Mouse (Mus musculus) forebrain, embryonic 15.5 days (tissue): ENCODE measurements at regions not wholly inside any gene's neighbourhood (a gene's known extent, or its start where the extent isn't known, plus 50 kb on each side); places are given as distances from the start of the nearest gene placed in this dataset.

Source experiments
- ATAC-seq: fragments of 200-750 bp; cut with Nextera tagmentation; replicated peaks from 2 replicates; pipeline ENCODE4 v1.8.0; 2017; ENCODE audit warnings: mild to moderate bottlenecking, moderate TSS enrichment, moderate library complexity
- H3K27ac ChIP-seq: fragments of 300-500 bp; sonication (generic); replicated peaks from 2 replicates; pipeline ENCODE4 v1.5.1; 2015; ENCODE audit warnings: mild to moderate bottlenecking, inconsistent platforms
- H3K27me3 ChIP-seq: fragments of 300-500 bp; sonication (generic); 2 replicates; pipeline ENCODE4 v1.6.1; 2015; ENCODE audit warnings: inconsistent platforms
- H3K36me3 ChIP-seq: fragments of 300-500 bp; sonication (generic); 2 replicates; pipeline ENCODE4 v1.6.1; 2015; ENCODE audit warnings: mild to moderate bottlenecking, inconsistent platforms
- H3K4me1 ChIP-seq: fragments of 300-500 bp; sonication (generic); 2 replicates; pipeline ENCODE4 v1.6.1; 2015; ENCODE audit warnings: inconsistent platforms
- H3K4me2 ChIP-seq: fragments of 300-500 bp; sonication (generic); replicated peaks from 2 replicates; pipeline ENCODE4 v1.6.1; 2015; ENCODE audit warnings: mild to moderate bottlenecking, inconsistent platforms
- H3K4me3 ChIP-seq: fragments of 300-500 bp; sonication (generic); 2 replicates; pipeline ENCODE4 v1.5.1; 2015; ENCODE audit warnings: mild to moderate bottlenecking, inconsistent platforms
- H3K9ac ChIP-seq: fragments of 300-500 bp; sonication (generic); replicated peaks from 2 replicates; pipeline ENCODE4 v1.6.1; 2015; ENCODE audit warnings: mild to moderate bottlenecking, inconsistent platforms
- H3K9me3 ChIP-seq: fragments of 300-500 bp; sonication (generic); 2 replicates; pipeline ENCODE4 v1.6.1; 2016; ENCODE audit warnings: inconsistent platforms
- WGBS: fragments of 180-500 bp; shearing (Covaris S2); methylation state at CpG from one replicate; pipeline ENCODE4 v1.1.7; 2015; ENCODE audit warnings: mixed read lengths; 5-methylcytosine and 5-hydroxymethylcytosine counted together

DNA sequence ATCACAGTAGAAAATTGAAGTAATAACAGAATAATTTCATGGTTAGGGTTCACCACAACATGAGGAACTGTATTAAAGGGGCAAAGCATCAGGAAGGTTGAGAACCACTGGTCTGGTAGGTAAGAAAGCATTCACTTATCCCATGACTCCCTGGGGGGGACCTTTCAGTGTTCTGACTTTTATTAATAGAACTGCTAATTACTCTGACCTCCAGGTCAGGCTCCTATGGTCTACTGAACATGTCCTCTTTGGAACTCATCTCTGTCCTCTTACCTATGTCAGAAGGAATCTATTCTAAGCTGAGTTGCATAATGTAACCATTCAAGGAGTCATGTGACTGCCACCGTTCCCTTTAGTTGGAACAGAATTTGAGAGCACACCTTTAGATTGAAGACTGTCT lies 65.3 kb upstream of the Igfbp5 start:
- peaks cover 1% of the 10 kb centered on the region; the same call in 1 of the 2 replicates for H3K4me1 ChIP-seq
- ATAC-seq, result no peak
- 83% methylated on average over 1 of the region's 1 CpGs for WGBS
- no peaks in the 10 kb centered on the region for H3K9me3 ChIP-seq
- no peaks in the 10 kb centered on the region for H3K36me3 ChIP-seq
- no peaks in the 10 kb centered on the region for H3K27me3 ChIP-seq
- H3K4me3 ChIP-seq, result no peak overlapping the region
- H3K4me2 ChIP-seq, result no peak overlapping the region
- H3K9ac ChIP-seq, result no peak overlapping the region
- H3K27ac ChIP-seq, result no peak overlapping the region

DNA sequence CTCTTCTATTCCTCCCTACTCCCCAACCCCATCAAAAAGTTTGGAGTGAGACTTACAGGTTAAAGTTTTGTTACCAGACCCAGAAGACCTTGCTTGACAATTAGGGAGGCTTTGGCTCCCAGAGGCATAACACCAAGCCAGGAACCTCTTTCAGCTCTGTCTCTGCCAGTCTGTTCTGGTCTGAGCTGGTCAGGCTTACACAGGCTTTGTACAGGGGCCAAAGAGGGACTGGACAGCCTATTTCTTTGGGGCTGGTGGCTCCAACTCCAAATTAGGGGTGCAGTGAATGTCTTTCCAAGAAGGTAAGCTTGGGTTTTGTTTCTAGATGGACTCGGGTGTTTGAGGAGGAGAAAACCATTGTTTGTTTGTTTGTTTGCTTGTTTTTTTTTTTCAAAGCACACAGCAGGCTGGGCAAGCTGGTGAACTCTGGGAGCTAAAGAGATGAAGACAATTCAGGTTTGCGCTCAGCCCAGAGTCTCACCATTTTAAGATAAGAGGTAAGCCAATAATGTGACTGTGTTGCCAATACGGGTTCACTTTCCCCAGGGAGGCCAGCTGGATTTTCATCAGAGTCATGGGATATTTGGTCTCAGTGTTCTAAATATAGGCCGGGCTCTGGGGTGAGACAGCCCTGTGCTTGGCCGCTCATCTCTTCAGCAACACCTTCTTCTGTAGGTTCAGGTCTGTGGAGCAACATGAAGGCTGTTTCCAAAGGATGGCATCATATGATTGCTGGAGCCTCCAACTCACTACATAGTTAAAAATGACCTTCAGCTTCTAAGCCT lies 62.2 kb upstream of the Igfbp5 start:
- Histone ChIP-seq H3K27ac (no peak overlapping the region), H3K9me3 (no peaks in the 10 kb centered on the region), H3K36me3 (no peaks in the 10 kb centered on the region), H3K27me3 (no peaks in the 10 kb centered on the region), H3K9ac (no peak overlapping the region), H3K4me2 (no peak overlapping the region), H3K4me3 (no peak overlapping the region), H3K4me1 (no peaks in the 10 kb centered on the region)
- no peak for ATAC-seq
- 89% methylated on average over 5 of the region's 5 CpGs for WGBS

DNA sequence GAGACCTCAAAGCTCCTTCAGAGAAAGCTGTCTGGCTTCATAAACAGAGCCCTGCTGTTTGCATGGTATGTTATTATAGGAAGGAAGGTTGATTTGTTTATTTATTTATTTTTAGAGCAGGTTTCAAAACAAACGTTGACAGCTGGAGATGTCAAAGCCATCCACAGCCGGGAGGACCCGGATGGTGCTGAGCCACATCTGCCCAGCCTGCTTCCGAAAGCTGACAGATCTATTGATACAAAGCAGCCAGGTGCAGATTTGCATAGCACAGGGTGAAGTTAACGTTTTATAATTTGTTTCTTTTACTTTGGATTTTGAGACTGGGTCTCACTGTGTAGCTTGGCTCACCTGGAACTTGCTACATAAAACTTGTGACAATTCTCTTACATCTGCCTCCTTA lies 61.5 kb upstream of the Igfbp5 start:
- Histone ChIP-seq H3K4me1 (no peaks in the 10 kb centered on the region), H3K4me3 (no peak overlapping the region), H3K4me2 (no peak overlapping the region), H3K27me3 (no peaks in the 10 kb centered on the region), H3K27ac (no peak overlapping the region), H3K9me3 (no peaks in the 10 kb centered on the region), H3K36me3 (no peaks in the 10 kb centered on the region), H3K9ac (no peak overlapping the region)
- ATAC-seq, result no peak
- 67% methylated on average over 5 of the region's 5 CpGs for WGBS

DNA sequence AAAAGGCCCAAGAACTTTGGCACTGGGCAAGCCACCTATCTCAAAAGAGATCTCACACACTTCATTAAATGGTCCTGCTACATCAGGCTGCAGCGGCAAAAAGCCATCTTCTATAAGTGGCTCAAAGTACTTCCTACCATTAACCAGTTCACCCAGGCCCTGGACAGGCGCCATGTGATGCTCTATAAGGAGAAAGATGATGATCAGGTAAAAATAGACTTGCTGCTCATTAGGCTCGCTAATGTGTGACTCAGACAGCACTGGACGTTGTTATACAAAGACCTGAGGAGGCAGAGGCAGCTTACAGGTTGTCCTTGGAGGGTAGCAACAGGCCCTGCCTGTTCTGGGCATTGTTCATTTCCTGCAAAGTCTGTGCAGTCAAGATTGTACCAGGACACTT lies 60.4 kb upstream of the Igfbp5 start:
- H3K4me3 ChIP-seq, result no peak overlapping the region
- ATAC-seq, result no peak
- 81% methylated on average over 4 of the region's 4 CpGs for WGBS
- no peak overlapping the region for H3K9ac ChIP-seq
- no peaks in the 10 kb centered on the region for H3K36me3 ChIP-seq
- H3K9me3 ChIP-seq, result no peaks in the 10 kb centered on the region
- H3K4me2 ChIP-seq, result no peak overlapping the region
- H3K27me3 ChIP-seq, result no peaks in the 10 kb centered on the region
- no peak overlapping the region for H3K27ac ChIP-seq
- H3K4me1 ChIP-seq, result no peaks in the 10 kb centered on the region

DNA sequence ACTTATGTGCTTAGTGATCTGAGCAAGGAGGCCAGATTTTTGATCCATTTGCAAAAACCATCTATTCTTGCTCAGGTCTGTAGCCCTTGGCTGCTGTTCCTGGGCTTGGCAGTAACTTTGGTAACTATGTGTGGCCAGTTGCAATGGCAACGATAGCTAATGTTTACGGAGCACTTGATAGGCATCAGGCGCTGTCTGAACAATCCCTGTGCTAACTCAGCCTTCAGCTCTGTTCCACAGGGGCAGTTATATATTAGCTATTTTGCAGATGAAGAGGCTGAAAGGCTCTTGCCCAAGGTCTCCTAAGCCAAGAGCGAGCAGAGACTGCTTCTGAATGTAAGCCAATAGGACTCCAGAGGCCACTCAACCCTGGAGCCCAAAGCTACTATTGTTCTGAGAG lies 55.1 kb upstream of the Igfbp5 start:
- WGBS, result 91% methylated on average over 4 of the region's 4 CpGs
- H3K4me1 ChIP-seq, result no peaks in the 10 kb centered on the region
- H3K27ac ChIP-seq, result no peak overlapping the region
- H3K27me3 ChIP-seq, result no peaks in the 10 kb centered on the region
- ATAC-seq, result no peak
- no peak overlapping the region for H3K4me2 ChIP-seq
- H3K36me3 ChIP-seq, result no peaks in the 10 kb centered on the region
- H3K9ac ChIP-seq, result no peak overlapping the region
- no peaks in the 10 kb centered on the region for H3K9me3 ChIP-seq
- H3K4me3 ChIP-seq, result no peak overlapping the region
